Mouse (Mus musculus): ENCODE measurements around the gene Phf6. TPM values are rescaled to one million over a fixed set of nuclear protein-coding genes. Genes with fewer than 3 reads are reported as not detected.

Phf6 gene
- polyA plus RNA-seq, 2 experiments, result 4.7 to 9.3 TPM

DNA sequence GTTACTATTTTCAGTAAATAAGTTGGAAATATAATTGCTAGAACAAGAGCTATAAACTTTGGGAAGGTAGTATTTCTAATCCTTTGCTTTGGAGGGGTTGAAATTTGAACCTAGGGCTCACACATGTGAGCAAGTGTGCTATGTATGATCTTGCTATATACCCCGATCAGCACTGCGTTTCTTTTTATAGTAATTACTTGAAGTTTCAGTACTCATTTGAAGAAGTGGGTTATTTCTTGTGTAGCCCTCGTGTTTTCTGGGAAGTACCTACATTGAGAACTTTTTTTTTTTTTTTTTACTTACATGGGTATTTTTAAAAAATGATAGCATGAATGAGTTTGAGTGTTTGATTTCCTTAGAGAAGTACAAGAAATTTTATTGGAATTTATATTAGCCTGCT, 17.7 kb downstream of the Phf6 start:
- no peaks in the 10 kb centered on the region for H3K4me1 ChIP-seq (replicated peaks; ENCODE audit: control insufficient read depth in 2 of 2, insufficient read depth in 2 of 2, low read length in 1 of 2)
- no peak overlapping the region for H3K27ac ChIP-seq
- no peaks in the 10 kb centered on the region for H3K27me3 ChIP-seq (ENCODE audit: control insufficient read depth, insufficient read depth, low read length)
- H3K4me2 ChIP-seq (ENCODE audit: low read depth), result no peak overlapping the region
- 65% methylated on average over 3 of the region's 3 CpGs for whole genome bisulfite sequencing (ENCODE audit: insufficient replicate concordance)
- no peak for TF ChIP-seq CTCF (IDR thresholded peaks at IDR 0.05; ENCODE audit: low read depth)
- H3K9ac ChIP-seq (replicated peaks), result no peak overlapping the region
- no peak overlapping the region for H3K4me3 ChIP-seq (ENCODE audit: insufficient read depth in 1 of 2, low read depth in 2 of 2, low read length in 2 of 2)
- DNase-seq (ENCODE audit: low read depth in 3 of 3, low spot score in 3 of 3), result no peak
- no peaks in the 10 kb centered on the region for H3K9me3 ChIP-seq (ENCODE audit: control insufficient read depth, low read length)
- no peaks in the 10 kb centered on the region for H3K36me3 ChIP-seq (replicated peaks; ENCODE audit: control insufficient read depth, insufficient read depth, low read depth)
- no peak for ATAC-seq (ENCODE audit: insufficient read depth)

GRCm38 (mm10) chrX:52930191-52930590, 18.1 kb downstream of the Phf6 start:
- TF ChIP-seq EP300 (IDR thresholded peaks at IDR 0.05; ENCODE audit: low read depth) (no peak), CTCF (IDR thresholded peaks at IDR 0.05; ENCODE audit: low read depth) (no peak)
- Histone ChIP-seq H3K4me3 (ENCODE audit: insufficient read depth in 1 of 2, low read depth in 2 of 2, low read length in 2 of 2) (no peak overlapping the region), H3K4me2 (ENCODE audit: low read depth) (no peak overlapping the region), H3K27me3 (ENCODE audit: control insufficient read depth, insufficient read depth, low read length) (no peaks in the 10 kb centered on the region), H3K9ac (replicated peaks) (no peak overlapping the region), H3K9me3 (ENCODE audit: control insufficient read depth, low read length) (no peaks in the 10 kb centered on the region), H3K27ac (no peak overlapping the region), H3K36me3 (replicated peaks; ENCODE audit: control insufficient read depth, insufficient read depth, low read depth) (no peaks in the 10 kb centered on the region), H3K4me1 (replicated peaks; ENCODE audit: control insufficient read depth in 2 of 2, insufficient read depth in 2 of 2, low read length in 1 of 2) (no peaks in the 10 kb centered on the region)
- ATAC-seq (ENCODE audit: insufficient read depth) (no peak), DNase-seq (ENCODE audit: low read depth in 3 of 3, low spot score in 3 of 3) (no peak)
- whole genome bisulfite sequencing (ENCODE audit: insufficient replicate concordance), result 69% methylated on average over 5 of the region's 5 CpGs

DNA sequence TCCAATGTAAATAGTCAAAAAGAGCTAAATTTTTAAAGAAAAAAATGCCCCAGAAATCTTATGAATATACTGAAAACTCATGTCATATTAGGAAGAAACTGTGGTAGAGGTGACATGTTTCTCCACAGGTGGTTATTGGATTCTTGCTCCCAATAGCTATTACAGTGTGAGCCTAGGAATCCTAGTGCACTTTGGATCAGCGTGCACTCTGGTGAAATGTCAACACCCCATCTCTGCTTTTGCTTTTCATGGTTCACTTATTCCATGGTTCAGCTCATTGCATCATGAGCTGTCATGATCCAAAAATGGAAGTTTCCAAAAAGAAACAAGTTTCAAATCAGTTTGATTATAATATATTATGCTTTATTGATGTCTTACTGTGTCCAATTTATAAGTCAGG, 20.1 kb downstream of the Phf6 start:
- Histone ChIP-seq H3K27ac (no peak overlapping the region), H3K36me3 (replicated peaks; ENCODE audit: control insufficient read depth, insufficient read depth, low read depth) (no peaks in the 10 kb centered on the region), H3K27me3 (ENCODE audit: control insufficient read depth, insufficient read depth, low read length) (no peaks in the 10 kb centered on the region), H3K4me2 (ENCODE audit: low read depth) (no peak overlapping the region), H3K4me3 (ENCODE audit: insufficient read depth in 1 of 2, low read depth in 2 of 2, low read length in 2 of 2) (no peak overlapping the region), H3K4me1 (replicated peaks; ENCODE audit: control insufficient read depth in 2 of 2, insufficient read depth in 2 of 2, low read length in 1 of 2) (no peaks in the 10 kb centered on the region), H3K9ac (replicated peaks) (no peak overlapping the region), H3K9me3 (ENCODE audit: control insufficient read depth, low read length) (no peaks in the 10 kb centered on the region)
- TF ChIP-seq CTCF (IDR thresholded peaks at IDR 0.05; ENCODE audit: low read depth) (no peak), EP300 (IDR thresholded peaks at IDR 0.05; ENCODE audit: low read depth) (no peak)
- WGBS (ENCODE audit: insufficient replicate concordance), result 73% methylated on average over 1 of the region's 1 CpGs
- no peak for ATAC-seq (ENCODE audit: insufficient read depth)
- DNase-seq (ENCODE audit: low read depth in 3 of 3, low spot score in 3 of 3), result no peak

- H3K27me3 ChIP-seq (ENCODE audit: control insufficient read depth, insufficient read depth, low read length), result no peaks in the 10 kb centered on the region
- 27% methylated on average over 2 of the region's 2 CpGs for WGBS (ENCODE audit: insufficient replicate concordance)
- H3K4me2 ChIP-seq (ENCODE audit: low read depth), result no peak overlapping the region
- ATAC-seq (ENCODE audit: insufficient read depth) (no peak), DNase-seq (ENCODE audit: low read depth in 3 of 3, low spot score in 3 of 3) (no peak)
- H3K36me3 ChIP-seq (replicated peaks; ENCODE audit: control insufficient read depth, insufficient read depth, low read depth), result no peaks in the 10 kb centered on the region
- no peaks in the 10 kb centered on the region for H3K9me3 ChIP-seq (ENCODE audit: control insufficient read depth, low read length)
- TF ChIP-seq EP300 (IDR thresholded peaks at IDR 0.05; ENCODE audit: low read depth) (no peak), CTCF (IDR thresholded peaks at IDR 0.05; ENCODE audit: low read depth) (peak; percentile 67)
- H3K4me1 ChIP-seq (replicated peaks; ENCODE audit: control insufficient read depth in 2 of 2, insufficient read depth in 2 of 2, low read length in 1 of 2), result no peaks in the 10 kb centered on the region
- H3K27ac ChIP-seq, result no peak overlapping the region
- no peak overlapping the region for H3K9ac ChIP-seq (replicated peaks)
- H3K4me3 ChIP-seq (ENCODE audit: insufficient read depth in 1 of 2, low read depth in 2 of 2, low read length in 2 of 2), result no peak overlapping the region
Measured at GRCm38 (mm10) chrX:52934496-52934895, 22.4 kb downstream of the Phf6 start.

DNA sequence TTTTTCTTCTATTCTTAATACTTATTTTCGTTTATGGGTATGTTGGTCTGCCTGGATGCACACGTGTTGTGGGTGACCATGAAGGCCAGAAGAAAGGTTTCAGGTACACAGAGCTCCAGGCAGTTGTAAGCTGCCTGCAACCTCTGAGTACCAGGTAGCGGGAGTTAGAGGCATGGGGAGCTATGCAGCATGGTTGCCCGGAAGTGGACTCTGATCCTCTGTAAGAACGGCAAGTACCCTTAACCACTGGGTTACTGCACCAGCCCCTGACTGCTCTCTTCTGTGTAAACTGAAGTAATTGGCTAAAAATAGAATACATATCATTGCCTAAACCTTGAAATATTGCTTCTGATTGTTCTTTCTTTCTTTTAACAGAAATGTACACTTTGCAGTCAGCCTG, 33.4 kb downstream of the Phf6 start:
- DNase-seq (ENCODE audit: low read depth in 3 of 3, low spot score in 3 of 3), result no peak
- TF ChIP-seq EP300 (IDR thresholded peaks at IDR 0.05; ENCODE audit: low read depth) (no peak), CTCF (IDR thresholded peaks at IDR 0.05; ENCODE audit: low read depth) (no peak)

More for the DNA sequence above, 33.4 kb downstream of the Phf6 start:
- Histone ChIP-seq H3K9me3 (ENCODE audit: control insufficient read depth, low read length) (no peaks in the 10 kb centered on the region), H3K27me3 (ENCODE audit: control insufficient read depth, insufficient read depth, low read length) (no peaks in the 10 kb centered on the region), H3K4me3 (ENCODE audit: insufficient read depth in 1 of 2, low read depth in 2 of 2, low read length in 2 of 2) (no peak overlapping the region), H3K9ac (replicated peaks) (no peak overlapping the region), H3K27ac (no peak overlapping the region), H3K36me3 (replicated peaks; ENCODE audit: control insufficient read depth, insufficient read depth, low read depth) (no peaks in the 10 kb centered on the region), H3K4me2 (ENCODE audit: low read depth) (no peak overlapping the region), H3K4me1 (replicated peaks; ENCODE audit: control insufficient read depth in 2 of 2, insufficient read depth in 2 of 2, low read length in 1 of 2) (no peaks in the 10 kb centered on the region)
- 72% methylated on average over 5 of the region's 5 CpGs for WGBS (ENCODE audit: insufficient replicate concordance)
- ATAC-seq (ENCODE audit: insufficient read depth), result no peak
